Mouse (Mus musculus): ENCODE data around the gene Rps6ka4. TPM values are rescaled to one million over a fixed set of nuclear protein-coding genes. Genes with fewer than 3 reads are reported as not detected.

Gene Rps6ka4
- polyA plus RNA-seq, 1 experiment from 2014 or later = 15.1 TPM

DNA sequence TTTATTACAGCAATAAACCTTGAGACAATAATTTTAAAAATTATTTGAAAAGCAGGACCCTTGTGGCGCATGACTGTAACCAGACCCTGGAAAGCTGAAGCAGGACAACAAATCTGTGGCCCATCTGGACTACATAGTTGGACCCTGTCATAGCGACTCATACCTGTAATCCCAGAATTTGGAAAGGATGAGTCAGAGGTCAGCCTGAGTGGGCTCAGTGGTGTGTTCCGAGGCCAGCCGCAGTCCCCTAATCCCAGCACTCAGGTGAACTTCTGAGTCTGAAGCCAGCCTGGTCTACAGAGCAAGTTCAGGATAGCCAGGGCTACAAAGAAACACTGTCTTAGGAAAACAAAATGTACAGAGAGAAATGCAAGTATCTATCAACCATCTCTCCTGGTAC is 21.0 kb upstream of the Rps6ka4 start:
- H3K4me2 ChIP-seq (replicated peaks; ENCODE audit: low read depth, low read length) = no peak overlapping the region
- H3K9me3 ChIP-seq (ENCODE audit: control insufficient read depth, low read length) = no peaks in the 10 kb centered on the region
- 80% methylated on average over 4 of the region's 4 CpGs for WGBS
- no peak overlapping the region for H3K9ac ChIP-seq (ENCODE audit: low read depth, low read length)
- ATAC-seq (ENCODE audit: low FRiP score, low TSS enrichment) = no peak
- no peaks in the 10 kb centered on the region for H3K4me1 ChIP-seq (ENCODE audit: control insufficient read depth, insufficient read depth, low read length)
- no peaks in the 10 kb centered on the region for H3K36me3 ChIP-seq (ENCODE audit: control insufficient read depth, insufficient read depth, low read length)
- H3K4me3 ChIP-seq (ENCODE audit: low read length) = no peak overlapping the region
- H3K27me3 ChIP-seq (ENCODE audit: control insufficient read depth, insufficient read depth, low read length) = no peaks in the 10 kb centered on the region
- no peak overlapping the region for H3K27ac ChIP-seq (ENCODE audit: low read depth, low read length)

- H3K9ac ChIP-seq (ENCODE audit: low read depth, low read length) = no peak overlapping the region
- peaks cover 1% of the 10 kb centered on the region; the same call in 1 of the 2 replicates for H3K4me1 ChIP-seq (ENCODE audit: control insufficient read depth, insufficient read depth, low read length)
- ATAC-seq (ENCODE audit: low FRiP score, low TSS enrichment) = no peak
- WGBS = 64% methylated on average over 6 of the region's 6 CpGs
- no peaks in the 10 kb centered on the region for H3K36me3 ChIP-seq (ENCODE audit: control insufficient read depth, insufficient read depth, low read length)
- H3K27me3 ChIP-seq (ENCODE audit: control insufficient read depth, insufficient read depth, low read length) = no peaks in the 10 kb centered on the region
- no peak overlapping the region for H3K4me2 ChIP-seq (replicated peaks; ENCODE audit: low read depth, low read length)
- no peak overlapping the region for H3K4me3 ChIP-seq (ENCODE audit: low read length)
- no peak overlapping the region for H3K27ac ChIP-seq (ENCODE audit: low read depth, low read length)
- H3K9me3 ChIP-seq (ENCODE audit: control insufficient read depth, low read length) = no peaks in the 10 kb centered on the region
Observed at GRCm38 (mm10) chr19:6860706-6861105, 20.3 kb upstream of the Rps6ka4 start.

DNA sequence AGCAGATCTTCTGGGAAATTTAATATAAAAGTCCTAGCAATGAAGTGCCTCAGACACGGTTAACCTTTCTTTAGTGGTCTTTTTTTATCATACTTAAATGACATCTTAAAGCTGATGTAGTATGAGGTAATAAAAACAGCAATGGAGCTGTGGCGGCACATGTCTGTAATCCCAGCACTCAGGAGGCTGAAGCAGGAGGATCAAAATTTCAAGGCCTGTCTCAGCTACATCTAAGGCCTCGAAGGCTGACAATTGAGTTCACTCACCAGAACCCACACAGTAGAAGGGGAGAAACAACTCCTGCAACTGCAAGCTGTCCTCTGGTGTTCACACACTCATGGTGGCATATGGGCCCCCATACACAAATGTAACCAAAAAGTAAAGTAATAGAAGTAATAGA is 19.5 kb upstream of the Rps6ka4 start:
- H3K27ac ChIP-seq (ENCODE audit: low read depth, low read length) = no peak overlapping the region
- H3K9me3 ChIP-seq (ENCODE audit: control insufficient read depth, low read length) = no peaks in the 10 kb centered on the region
- H3K4me2 ChIP-seq (replicated peaks; ENCODE audit: low read depth, low read length) = no peak overlapping the region
- no peaks in the 10 kb centered on the region for H3K27me3 ChIP-seq (ENCODE audit: control insufficient read depth, insufficient read depth, low read length)
- WGBS = 88% methylated on average over 3 of the region's 3 CpGs
- H3K36me3 ChIP-seq (ENCODE audit: control insufficient read depth, insufficient read depth, low read length) = no peaks in the 10 kb centered on the region
- H3K4me1 ChIP-seq (ENCODE audit: control insufficient read depth, insufficient read depth, low read length) = peaks cover 8% of the 10 kb centered on the region; the same call in 1 of the 2 replicates
- no peak overlapping the region for H3K4me3 ChIP-seq (ENCODE audit: low read length)
- H3K9ac ChIP-seq (ENCODE audit: low read depth, low read length) = no peak overlapping the region
- ATAC-seq (ENCODE audit: low FRiP score, low TSS enrichment) = no peak

DNA sequence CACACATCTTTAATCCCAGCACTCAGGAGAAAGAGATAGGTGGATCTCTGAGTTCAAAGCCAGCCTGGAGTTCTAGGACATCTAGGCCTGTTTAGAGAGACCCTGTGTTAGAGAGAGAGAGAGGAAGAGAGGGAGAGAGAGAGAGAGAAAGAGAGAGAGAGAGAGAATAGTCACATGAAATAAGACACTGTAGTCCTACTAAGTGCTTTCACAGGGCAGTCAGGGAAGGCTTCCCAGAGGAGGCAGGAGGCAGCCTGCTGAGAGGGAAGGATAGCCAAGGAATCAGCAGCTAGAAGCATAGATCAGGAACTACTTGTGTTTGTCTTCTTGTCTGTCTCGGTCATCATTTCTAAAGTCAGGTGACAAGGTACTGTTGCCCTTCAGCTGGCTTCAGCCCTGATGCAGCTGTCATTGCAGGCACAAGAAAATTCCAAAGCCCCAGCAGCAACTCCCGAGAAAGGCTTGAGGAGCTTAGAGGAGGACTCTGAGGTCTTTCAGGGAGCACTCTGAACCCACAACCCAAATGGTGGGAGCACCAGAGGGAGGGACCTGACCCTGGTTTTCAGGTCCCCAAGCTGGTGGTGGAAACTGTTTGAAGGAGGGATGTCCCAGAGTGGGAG is 18.7 kb upstream of the Rps6ka4 start:
- H3K9me3 ChIP-seq (ENCODE audit: control insufficient read depth, low read length) = no peaks in the 10 kb centered on the region
- peaks cover 8% of the 10 kb centered on the region; the same call in 1 of the 2 replicates for H3K4me1 ChIP-seq (ENCODE audit: control insufficient read depth, insufficient read depth, low read length)
- H3K27me3 ChIP-seq (ENCODE audit: control insufficient read depth, insufficient read depth, low read length) = peaks cover 3% of the 10 kb centered on the region; the same call in 1 of the 2 replicates
- H3K36me3 ChIP-seq (ENCODE audit: control insufficient read depth, insufficient read depth, low read length) = no peaks in the 10 kb centered on the region
- no peak overlapping the region for H3K4me3 ChIP-seq (ENCODE audit: low read length)
- H3K4me2 ChIP-seq (replicated peaks; ENCODE audit: low read depth, low read length) = no peak overlapping the region
- no peak overlapping the region for H3K9ac ChIP-seq (ENCODE audit: low read depth, low read length)
- ATAC-seq (ENCODE audit: low FRiP score, low TSS enrichment) = no peak
- WGBS = 84% methylated on average over 2 of the region's 2 CpGs
- no peak overlapping the region for H3K27ac ChIP-seq (ENCODE audit: low read depth, low read length)

DNA sequence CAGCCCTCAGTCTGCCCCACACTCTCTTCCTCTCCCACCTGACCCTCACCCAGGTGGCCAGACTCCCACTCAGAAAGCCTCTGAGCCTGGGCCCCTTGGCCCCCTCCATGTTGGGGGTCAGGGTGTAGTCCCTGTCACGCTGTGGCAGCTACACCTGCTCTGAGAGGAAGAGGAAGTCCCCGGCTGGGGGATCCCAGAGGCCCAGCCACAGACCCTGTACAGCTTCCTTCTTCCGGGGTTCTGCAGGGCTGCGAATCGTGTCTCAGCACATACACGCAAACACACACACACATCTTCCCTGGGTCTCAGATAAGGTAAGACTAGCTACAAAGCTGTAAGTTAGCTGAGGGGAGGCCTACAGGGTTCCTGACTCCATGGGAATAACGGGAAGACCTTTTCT is 17.6 kb upstream of the Rps6ka4 start, which contains the start of gene Ccdc88b:
Gene Ccdc88b (minus strand): TSS at position 181 of the 400 bp plus-strand sequence.
- no peak for ATAC-seq (ENCODE audit: low FRiP score, low TSS enrichment)
- no peaks in the 10 kb centered on the region for H3K9me3 ChIP-seq (ENCODE audit: control insufficient read depth, low read length)
- no peak within 1 kb of the TSS for H3K27ac ChIP-seq (ENCODE audit: low read depth, low read length)
- H3K4me3 ChIP-seq (ENCODE audit: low read length) = no peak within 1 kb of the TSS
- no peak within 1 kb of the TSS for H3K9ac ChIP-seq (ENCODE audit: low read depth, low read length)
- no peaks in the 10 kb centered on the region for H3K36me3 ChIP-seq (ENCODE audit: control insufficient read depth, insufficient read depth, low read length)
- H3K4me1 ChIP-seq (ENCODE audit: control insufficient read depth, insufficient read depth, low read length) = peaks cover 8% of the 10 kb centered on the region; the same call in 1 of the 2 replicates
- H3K27me3 ChIP-seq (ENCODE audit: control insufficient read depth, insufficient read depth, low read length) = peaks cover 3% of the 10 kb centered on the region; the same call in 1 of the 2 replicates
- H3K4me2 ChIP-seq (replicated peaks; ENCODE audit: low read depth, low read length) = no peak within 1 kb of the TSS
- WGBS = 63% methylated on average over 7 of the region's 7 CpGs

DNA sequence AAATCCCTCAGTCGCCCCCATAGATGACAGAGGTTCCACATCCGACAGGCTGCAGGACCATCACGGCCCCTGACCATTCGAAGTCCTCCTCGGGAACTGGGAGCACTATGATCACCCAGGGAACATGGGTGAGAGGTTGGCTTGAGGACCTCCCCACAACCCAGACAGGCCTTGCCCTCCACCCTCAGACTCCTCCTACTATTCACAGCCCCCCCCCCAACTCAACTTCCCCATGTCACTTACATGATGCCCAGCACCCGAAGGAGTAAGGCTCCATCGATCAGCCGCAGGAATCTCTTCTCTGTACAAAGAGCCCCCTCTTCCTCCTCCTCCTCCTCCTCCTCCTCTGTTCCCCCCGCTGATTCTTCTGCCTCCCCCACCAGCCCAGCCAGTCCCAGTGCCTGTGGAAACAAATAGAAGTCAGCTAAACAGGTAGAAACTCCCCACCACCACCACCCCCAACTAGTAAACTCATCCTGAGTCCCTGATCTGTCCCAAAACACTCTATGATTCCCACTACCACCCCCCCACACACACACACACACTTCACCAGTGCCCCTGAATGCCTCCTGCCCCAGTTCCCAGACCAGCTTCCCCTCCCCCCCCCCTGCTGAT is 17.1 kb upstream of the Rps6ka4 start:
- Histone ChIP-seq H3K27me3 (ENCODE audit: control insufficient read depth, insufficient read depth, low read length) (peaks cover 3% of the 10 kb centered on the region; the same call in 1 of the 2 replicates), H3K27ac (ENCODE audit: low read depth, low read length) (no peak overlapping the region), H3K36me3 (ENCODE audit: control insufficient read depth, insufficient read depth, low read length) (no peaks in the 10 kb centered on the region), H3K9ac (ENCODE audit: low read depth, low read length) (no peak overlapping the region), H3K4me1 (ENCODE audit: control insufficient read depth, insufficient read depth, low read length) (peaks cover 8% of the 10 kb centered on the region; the same call in 1 of the 2 replicates), H3K4me3 (ENCODE audit: low read length) (no peak overlapping the region), H3K4me2 (replicated peaks; ENCODE audit: low read depth, low read length) (no peak overlapping the region), H3K9me3 (ENCODE audit: control insufficient read depth, low read length) (no peaks in the 10 kb centered on the region)
- 70% methylated on average over 9 of the region's 9 CpGs for WGBS
- ATAC-seq (ENCODE audit: low FRiP score, low TSS enrichment) = no peak

- Histone ChIP-seq H3K9ac (ENCODE audit: low read depth, low read length) (no peak overlapping the region), H3K36me3 (ENCODE audit: control insufficient read depth, insufficient read depth, low read length) (no peaks in the 10 kb centered on the region), H3K27ac (ENCODE audit: low read depth, low read length) (no peak overlapping the region), H3K4me2 (replicated peaks; ENCODE audit: low read depth, low read length) (no peak overlapping the region), H3K4me3 (ENCODE audit: low read length) (no peak overlapping the region), H3K9me3 (ENCODE audit: control insufficient read depth, low read length) (no peaks in the 10 kb centered on the region), H3K27me3 (ENCODE audit: control insufficient read depth, insufficient read depth, low read length) (peaks cover 3% of the 10 kb centered on the region; the same call in 1 of the 2 replicates), H3K4me1 (ENCODE audit: control insufficient read depth, insufficient read depth, low read length) (peaks cover 8% of the 10 kb centered on the region; the same call in 1 of the 2 replicates)
- WGBS = 56% methylated on average over 3 of the region's 3 CpGs
- no peak for ATAC-seq (ENCODE audit: low FRiP score, low TSS enrichment)
Observed at GRCm38 (mm10) chr19:6857003-6857360, 16.5 kb upstream of the Rps6ka4 start.

- WGBS = 44% methylated on average over 12 of the region's 12 CpGs
- H3K4me1 ChIP-seq (ENCODE audit: control insufficient read depth, insufficient read depth, low read length) = peaks cover 8% of the 10 kb centered on the region; the same call in 1 of the 2 replicates
- no peak overlapping the region for H3K4me2 ChIP-seq (replicated peaks; ENCODE audit: low read depth, low read length)
- H3K27ac ChIP-seq (ENCODE audit: low read depth, low read length) = no peak overlapping the region
- ATAC-seq (ENCODE audit: low FRiP score, low TSS enrichment) = no peak
- no peak overlapping the region for H3K9ac ChIP-seq (ENCODE audit: low read depth, low read length)
- no peak overlapping the region for H3K4me3 ChIP-seq (ENCODE audit: low read length)
- H3K36me3 ChIP-seq (ENCODE audit: control insufficient read depth, insufficient read depth, low read length) = no peaks in the 10 kb centered on the region
- H3K27me3 ChIP-seq (ENCODE audit: control insufficient read depth, insufficient read depth, low read length) = peaks cover 3% of the 10 kb centered on the region; the same call in 1 of the 2 replicates
- no peaks in the 10 kb centered on the region for H3K9me3 ChIP-seq (ENCODE audit: control insufficient read depth, low read length)
Observed at GRCm38 (mm10) chr19:6856281-6857002, 16.0 kb upstream of the Rps6ka4 start.
